Mouse (Mus musculus) yolk sac, embryonic 10.5 days (tissue): Measurements from ENCODE around the gene Myo1c.

Source experiments
- DNase-seq: peaks from one replicate; pipeline ENCODE4 v3.0.0-alpha.2; 2017; ENCODE audit warnings: low spot score

Gene Myo1c

GRCm38 (mm10) chr11:75716661-75717325 is 66.5 kb downstream of the Myo1c start:
- DNase-seq = no peak

- DNase-seq = no peak
Measured at GRCm38 (mm10) chr11:75722339-75722738, 72.0 kb downstream of the Myo1c start.
